Mouse (Mus musculus): ENCODE measurements at regions not wholly inside any gene's neighbourhood (a gene's known extent, or its start where the extent isn't known, plus 50 kb on each side); places are given as distances from the start of the nearest gene placed in this dataset.

GRCm38 (mm10) chr4:93935692-93936091 lies 600.4 kb upstream of the Tusc1 start:
- ATAC-seq (ENCODE audit: low FRiP score, low TSS enrichment): no peak
- Histone ChIP-seq H3K9ac (ENCODE audit: low read length) (no peak overlapping the region), H3K27me3 (ENCODE audit: control insufficient read depth, insufficient read depth, low read length) (no peaks in the 10 kb centered on the region)

GRCm38 (mm10) chr4:93927117-93927516 lies 591.8 kb upstream of the Tusc1 start:
- TF ChIP-seq EP300 (optimal IDR thresholded peaks at IDR 0.05) (no peak), CTCF (IDR thresholded peaks at IDR 0.05; ENCODE audit: low read depth) (no peak)
- DNase-seq (ENCODE audit: low spot score) (no peak), ATAC-seq (ENCODE audit: low FRiP score, low TSS enrichment) (no peak)
- Histone ChIP-seq H3K4me3 (ENCODE audit: low read depth, low read length) (no peak overlapping the region), H3K27me3 (ENCODE audit: control insufficient read depth, insufficient read depth, low read length) (no peaks in the 10 kb centered on the region), H3K4me2 (replicated peaks; ENCODE audit: low read depth) (no peak overlapping the region), H3K9me3 (ENCODE audit: control insufficient read depth, low read length) (no peaks in the 10 kb centered on the region), H3K27ac (replicated peaks) (no peak overlapping the region), H3K4me1 (replicated peaks; ENCODE audit: control insufficient read depth, insufficient read depth) (no peaks in the 10 kb centered on the region), H3K36me3 (ENCODE audit: control insufficient read depth, insufficient read depth, low read length) (no peaks in the 10 kb centered on the region), H3K9ac (ENCODE audit: low read length) (no peak overlapping the region)
- 82% methylated on average over 7 of the region's 7 CpGs for WGBS

More at GRCm38 (mm10) chr4:93935692-93936091, 600.4 kb upstream of the Tusc1 start:
- no peaks in the 10 kb centered on the region for H3K36me3 ChIP-seq (ENCODE audit: control insufficient read depth, insufficient read depth, low read length)
- H3K27ac ChIP-seq (replicated peaks): no peak overlapping the region
- TF ChIP-seq CTCF (IDR thresholded peaks at IDR 0.05; ENCODE audit: low read depth): no peak
- no peaks in the 10 kb centered on the region for H3K4me1 ChIP-seq (replicated peaks; ENCODE audit: control insufficient read depth, insufficient read depth)
- H3K9me3 ChIP-seq (ENCODE audit: control insufficient read depth, low read length): no peaks in the 10 kb centered on the region
- no peak for DNase-seq (ENCODE audit: low spot score)
- no peak overlapping the region for H3K4me2 ChIP-seq (replicated peaks; ENCODE audit: low read depth)
- H3K4me3 ChIP-seq (ENCODE audit: low read depth, low read length): no peak overlapping the region

GRCm38 (mm10) chr4:93924402-93924801 lies 589.1 kb upstream of the Tusc1 start:
- Histone ChIP-seq H3K4me1 (replicated peaks; ENCODE audit: control insufficient read depth, insufficient read depth) (no peaks in the 10 kb centered on the region), H3K36me3 (ENCODE audit: control insufficient read depth, insufficient read depth, low read length) (no peaks in the 10 kb centered on the region), H3K9ac (ENCODE audit: low read length) (no peak overlapping the region), H3K27ac (replicated peaks) (no peak overlapping the region), H3K27me3 (ENCODE audit: control insufficient read depth, insufficient read depth, low read length) (no peaks in the 10 kb centered on the region), H3K4me2 (replicated peaks; ENCODE audit: low read depth) (no peak overlapping the region), H3K4me3 (ENCODE audit: low read depth, low read length) (no peak overlapping the region), H3K9me3 (ENCODE audit: control insufficient read depth, low read length) (no peaks in the 10 kb centered on the region)
- TF ChIP-seq EP300 (optimal IDR thresholded peaks at IDR 0.05): no peak
- no peak for TF ChIP-seq CTCF (IDR thresholded peaks at IDR 0.05; ENCODE audit: low read depth)
- WGBS: 84% methylated on average over 1 of the region's 1 CpGs
- DNase-seq (ENCODE audit: low spot score): no peak
- ATAC-seq (ENCODE audit: low FRiP score, low TSS enrichment): no peak

- WGBS: 79% methylated on average over 11 of the region's 11 CpGs
- H3K27me3 ChIP-seq (ENCODE audit: control insufficient read depth, insufficient read depth, low read length): no peaks in the 10 kb centered on the region
- DNase-seq (ENCODE audit: low spot score): no peak
- no peaks in the 10 kb centered on the region for H3K4me1 ChIP-seq (replicated peaks; ENCODE audit: control insufficient read depth, insufficient read depth)
- H3K9ac ChIP-seq (ENCODE audit: low read length): no peak overlapping the region
- TF ChIP-seq EP300 (optimal IDR thresholded peaks at IDR 0.05) (no peak), CTCF (IDR thresholded peaks at IDR 0.05; ENCODE audit: low read depth) (no peak)
- ATAC-seq (ENCODE audit: low FRiP score, low TSS enrichment): no peak
- no peak overlapping the region for H3K27ac ChIP-seq (replicated peaks)
- no peak overlapping the region for H3K4me2 ChIP-seq (replicated peaks; ENCODE audit: low read depth)
- no peak overlapping the region for H3K4me3 ChIP-seq (ENCODE audit: low read depth, low read length)
- H3K9me3 ChIP-seq (ENCODE audit: control insufficient read depth, low read length): no peaks in the 10 kb centered on the region
- H3K36me3 ChIP-seq (ENCODE audit: control insufficient read depth, insufficient read depth, low read length): no peaks in the 10 kb centered on the region
These were observed 551.3 kb upstream of the Tusc1 start for GRCm38 (mm10) chr4:93886631-93887030.

GRCm38 (mm10) chr4:93881318-93881717 lies 546.0 kb upstream of the Tusc1 start:
- no peak for DNase-seq (ENCODE audit: low spot score)
- WGBS: 61% methylated on average over 3 of the region's 3 CpGs

GRCm38 (mm10) chr4:93879351-93879872 lies 544.1 kb upstream of the Tusc1 start:
- WGBS: 49% methylated on average over 8 of the region's 8 CpGs
- Histone ChIP-seq H3K36me3 (ENCODE audit: control insufficient read depth, insufficient read depth, low read length) (no peaks in the 10 kb centered on the region), H3K27me3 (ENCODE audit: control insufficient read depth, insufficient read depth, low read length) (no peaks in the 10 kb centered on the region), H3K9me3 (ENCODE audit: control insufficient read depth, low read length) (no peaks in the 10 kb centered on the region), H3K4me2 (replicated peaks; ENCODE audit: low read depth) (no peak overlapping the region), H3K4me3 (ENCODE audit: low read depth, low read length) (no peak overlapping the region), H3K9ac (ENCODE audit: low read length) (no peak overlapping the region), H3K4me1 (replicated peaks; ENCODE audit: control insufficient read depth, insufficient read depth) (no peaks in the 10 kb centered on the region), H3K27ac (replicated peaks) (no peak overlapping the region)
- DNase-seq (ENCODE audit: low spot score) (no peak), ATAC-seq (ENCODE audit: low FRiP score, low TSS enrichment) (no peak)
- TF ChIP-seq CTCF (IDR thresholded peaks at IDR 0.05; ENCODE audit: low read depth): no peak
- TF ChIP-seq EP300 (optimal IDR thresholded peaks at IDR 0.05): no peak

More at GRCm38 (mm10) chr4:93881318-93881717, 546.0 kb upstream of the Tusc1 start:
- ATAC-seq (ENCODE audit: low FRiP score, low TSS enrichment): no peak
- Histone ChIP-seq H3K4me1 (replicated peaks; ENCODE audit: control insufficient read depth, insufficient read depth) (no peaks in the 10 kb centered on the region), H3K4me3 (ENCODE audit: low read depth, low read length) (no peak overlapping the region), H3K27me3 (ENCODE audit: control insufficient read depth, insufficient read depth, low read length) (no peaks in the 10 kb centered on the region), H3K9me3 (ENCODE audit: control insufficient read depth, low read length) (no peaks in the 10 kb centered on the region), H3K9ac (ENCODE audit: low read length) (no peak overlapping the region), H3K27ac (replicated peaks) (no peak overlapping the region), H3K36me3 (ENCODE audit: control insufficient read depth, insufficient read depth, low read length) (no peaks in the 10 kb centered on the region), H3K4me2 (replicated peaks; ENCODE audit: low read depth) (no peak overlapping the region)
- TF ChIP-seq CTCF (IDR thresholded peaks at IDR 0.05; ENCODE audit: low read depth): no peak
- TF ChIP-seq EP300 (optimal IDR thresholded peaks at IDR 0.05): no peak

All from stomach, postnatal 0 days (tissue).